Mouse (Mus musculus): ENCODE data around the gene Prepl.

DNA sequence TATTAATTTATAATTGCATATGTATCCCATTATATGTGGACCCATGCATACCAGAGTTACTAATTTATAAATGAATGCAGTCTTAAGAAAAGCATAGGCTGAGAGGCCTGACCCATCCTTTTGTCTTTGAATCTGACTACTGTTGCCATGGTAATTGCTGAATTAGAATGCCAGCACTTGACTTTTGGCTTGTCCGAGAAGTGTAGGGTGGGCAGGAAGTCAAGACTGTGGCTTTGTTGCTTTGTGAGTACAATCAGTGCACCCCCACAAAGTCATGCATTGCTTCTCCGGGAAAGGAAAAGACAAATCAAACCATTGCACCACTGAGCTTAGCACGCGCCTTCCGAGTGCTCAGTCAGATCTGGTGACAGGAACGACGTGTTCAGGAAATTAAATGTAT, 11.7 kb upstream of the Prepl start:
- TF ChIP-seq CTCF (IDR thresholded peaks at IDR 0.05; ENCODE audit: control insufficient read depth, insufficient read depth, insufficient read length) = no peak
- no peak for TF ChIP-seq MAX (IDR thresholded peaks at IDR 0.05)
- TF ChIP-seq USF1 (IDR thresholded peaks at IDR 0.05; ENCODE audit: low read depth) = no peak

All from C2C12 (cell line).